Mouse (Mus musculus): ENCODE measurements around the gene Foxd1. TPM values are rescaled to one million over a fixed set of nuclear protein-coding genes. Genes with fewer than 3 reads are reported as not detected.
A peak's percentile ranks its signal among the peaks of the same experiment; 100 is the strongest.

Foxd1 gene
- polyA plus RNA-seq, 1 experiment: 1.0 TPM

DNA sequence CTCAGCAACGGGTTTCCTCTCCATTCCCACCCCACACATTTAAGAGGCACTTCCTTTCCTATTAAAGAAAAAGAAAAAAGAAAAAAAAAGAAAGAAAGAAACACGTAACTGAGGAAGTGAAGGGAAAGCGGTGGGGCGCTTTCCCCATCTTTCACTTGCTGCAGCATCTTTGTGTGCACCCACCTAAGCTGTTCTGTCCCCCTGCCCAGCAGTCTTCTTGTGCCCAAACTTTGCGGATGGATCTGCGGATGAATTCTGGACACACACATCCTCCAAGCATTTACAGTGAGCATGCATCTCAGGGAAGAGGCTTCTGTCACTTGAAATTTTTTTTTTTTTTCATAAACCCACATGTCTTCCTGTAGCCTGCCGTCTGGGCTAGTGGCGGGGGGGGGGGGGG, 5.3 kb downstream of the Foxd1 start:
- Histone ChIP-seq H3K4me1 (ENCODE audit: control insufficient read depth, insufficient read depth, low read length) (no peaks in the 10 kb centered on the region), H3K4me3 (ENCODE audit: insufficient read depth, low read length) (no peak overlapping the region), H3K27ac (ENCODE audit: insufficient read depth, low read length) (no peak overlapping the region)
- no peak for TF ChIP-seq CTCF (IDR thresholded peaks at IDR 0.05; ENCODE audit: extremely low read depth, insufficient read depth, low read length)
- no peak for TF ChIP-seq POLR2A (IDR thresholded peaks at IDR 0.05; ENCODE audit: extremely low read depth, insufficient read depth, low read length)

GRCm38 (mm10) chr13:98360391-98360790, 6.3 kb downstream of the Foxd1 start:
- Histone ChIP-seq H3K4me3 (ENCODE audit: insufficient read depth, low read length) (no peak overlapping the region), H3K27ac (ENCODE audit: insufficient read depth, low read length) (no peak overlapping the region), H3K4me1 (ENCODE audit: control insufficient read depth, insufficient read depth, low read length) (no peaks in the 10 kb centered on the region)
- TF ChIP-seq POLR2A (IDR thresholded peaks at IDR 0.05; ENCODE audit: extremely low read depth, insufficient read depth, low read length) (no peak), CTCF (IDR thresholded peaks at IDR 0.05; ENCODE audit: extremely low read depth, insufficient read depth, low read length) (no peak)

DNA sequence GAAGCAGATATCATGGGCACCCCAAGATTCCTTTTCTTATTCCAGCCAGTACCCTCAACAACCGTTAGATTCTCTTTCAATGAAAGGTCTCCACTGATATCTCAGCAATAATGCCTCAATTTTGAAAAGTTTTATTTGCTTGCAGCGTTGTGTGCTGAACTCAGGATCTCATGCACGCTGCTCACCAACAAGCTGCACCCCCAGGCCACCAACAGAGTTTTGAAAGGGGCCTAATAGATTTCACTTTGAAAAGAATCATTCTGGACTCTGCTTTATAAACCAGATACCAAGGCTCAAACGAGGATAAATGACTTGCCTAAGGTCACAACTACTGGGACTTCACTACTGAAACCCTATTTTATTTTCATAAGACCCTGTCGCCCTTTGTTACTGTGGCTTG, 7.1 kb downstream of the Foxd1 start:
- H3K27ac ChIP-seq (ENCODE audit: insufficient read depth, low read length): no peak overlapping the region
- no peaks in the 10 kb centered on the region for H3K4me1 ChIP-seq (ENCODE audit: control insufficient read depth, insufficient read depth, low read length)
- H3K4me3 ChIP-seq (ENCODE audit: insufficient read depth, low read length): no peak overlapping the region
- TF ChIP-seq CTCF (IDR thresholded peaks at IDR 0.05; ENCODE audit: extremely low read depth, insufficient read depth, low read length) (no peak), POLR2A (IDR thresholded peaks at IDR 0.05; ENCODE audit: extremely low read depth, insufficient read depth, low read length) (no peak)

DNA sequence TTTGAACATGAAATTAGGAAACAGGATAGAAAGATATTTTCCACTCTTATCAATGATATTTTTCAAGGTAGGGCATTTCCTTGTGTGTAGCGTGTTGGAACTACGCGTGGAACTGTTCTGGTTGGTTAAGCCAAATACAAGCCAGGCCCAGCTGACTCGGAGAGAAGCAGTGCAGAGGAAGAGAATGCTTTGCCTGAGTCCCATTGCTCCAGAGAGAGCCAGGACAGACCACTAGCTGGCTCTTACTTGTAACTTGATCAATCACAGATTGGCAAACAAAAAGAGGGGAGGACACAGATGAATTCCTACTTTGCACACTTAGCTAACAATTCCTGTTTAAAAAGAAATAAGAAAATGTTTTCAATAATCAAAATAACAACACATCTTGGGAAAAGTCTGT, 9.0 kb downstream of the Foxd1 start:
- Histone ChIP-seq H3K4me1 (ENCODE audit: control insufficient read depth, insufficient read depth, low read length) (no peaks in the 10 kb centered on the region), H3K4me3 (ENCODE audit: insufficient read depth, low read length) (no peak overlapping the region), H3K27ac (ENCODE audit: insufficient read depth, low read length) (no peak overlapping the region)
- no peak for TF ChIP-seq POLR2A (IDR thresholded peaks at IDR 0.05; ENCODE audit: extremely low read depth, insufficient read depth, low read length)

DNA sequence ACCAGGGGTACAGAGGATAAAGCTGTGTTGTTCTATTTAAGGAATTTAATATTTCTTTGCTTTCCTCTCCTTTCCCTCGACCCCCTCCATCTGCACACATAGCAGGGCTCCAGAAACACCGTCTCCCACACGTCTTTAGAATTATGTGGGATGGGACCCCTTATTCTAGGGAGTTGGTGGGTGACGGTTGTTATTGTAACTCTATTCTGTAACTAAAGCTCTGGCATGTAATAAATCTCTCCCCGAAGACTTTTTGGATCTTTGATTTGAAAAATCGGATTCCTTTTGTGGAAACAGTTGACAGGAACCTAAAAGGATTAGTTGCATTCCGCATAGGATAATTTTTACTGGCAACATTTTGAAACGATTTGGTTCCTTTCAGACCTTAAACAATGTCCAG, 11.0 kb downstream of the Foxd1 start:
- no peak overlapping the region for H3K4me3 ChIP-seq (ENCODE audit: insufficient read depth, low read length)
- no peak for TF ChIP-seq CTCF (IDR thresholded peaks at IDR 0.05; ENCODE audit: extremely low read depth, insufficient read depth, low read length)
- no peak for TF ChIP-seq POLR2A (IDR thresholded peaks at IDR 0.05; ENCODE audit: extremely low read depth, insufficient read depth, low read length)
- H3K27ac ChIP-seq (ENCODE audit: insufficient read depth, low read length): no peak overlapping the region
- H3K4me1 ChIP-seq (ENCODE audit: control insufficient read depth, insufficient read depth, low read length): no peaks in the 10 kb centered on the region

DNA sequence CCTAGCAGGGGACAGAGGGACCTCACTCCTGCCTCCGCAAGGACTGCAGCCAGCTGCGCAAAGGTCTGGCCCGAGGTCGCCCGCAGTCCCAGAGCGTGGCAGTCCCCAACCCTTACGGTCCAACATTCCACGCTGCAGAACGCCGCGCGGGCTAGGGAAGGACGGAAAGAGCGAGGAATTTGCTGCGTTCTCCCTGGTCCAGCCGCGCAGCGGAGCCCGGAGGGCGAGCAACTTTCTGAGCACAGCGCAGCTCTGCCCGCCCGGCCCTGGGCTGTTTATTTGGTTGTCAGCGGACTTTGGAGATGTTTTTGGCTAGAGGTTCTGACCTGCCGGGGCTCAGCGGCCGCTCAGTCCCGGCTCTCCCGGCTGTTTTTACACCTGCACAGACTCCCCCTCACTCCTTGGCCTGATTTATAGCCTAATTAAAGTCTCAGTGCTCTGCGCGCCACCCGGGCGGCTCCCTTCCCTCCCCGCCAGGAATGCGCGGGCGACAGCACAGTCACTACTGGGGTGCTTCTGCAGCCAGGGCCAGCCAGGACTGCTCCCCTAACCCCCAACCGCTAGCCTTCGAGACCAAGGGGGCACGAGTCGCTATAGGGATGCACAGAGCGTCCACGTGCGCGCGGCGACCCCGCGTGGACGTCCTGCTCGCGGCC, 11.9 kb downstream of the Foxd1 start:
- Histone ChIP-seq H3K4me1 (ENCODE audit: control insufficient read depth, insufficient read depth, low read length) (no peaks in the 10 kb centered on the region), H3K27ac (ENCODE audit: insufficient read depth, low read length) (peak overlapping the region; percentile 65; the same call in 1 of the 2 replicates), H3K4me3 (ENCODE audit: insufficient read depth, low read length) (no peak overlapping the region)
- no peak for TF ChIP-seq CTCF (IDR thresholded peaks at IDR 0.05; ENCODE audit: extremely low read depth, insufficient read depth, low read length)
- no peak for TF ChIP-seq POLR2A (IDR thresholded peaks at IDR 0.05; ENCODE audit: extremely low read depth, insufficient read depth, low read length)

- Histone ChIP-seq H3K4me1 (ENCODE audit: control insufficient read depth, insufficient read depth, low read length) (no peaks in the 10 kb centered on the region), H3K27ac (ENCODE audit: insufficient read depth, low read length) (peak overlapping the region; percentile 65; the same call in 1 of the 2 replicates), H3K4me3 (ENCODE audit: insufficient read depth, low read length) (no peak overlapping the region)
- no peak for TF ChIP-seq POLR2A (IDR thresholded peaks at IDR 0.05; ENCODE audit: extremely low read depth, insufficient read depth, low read length)
- TF ChIP-seq CTCF (IDR thresholded peaks at IDR 0.05; ENCODE audit: extremely low read depth, insufficient read depth, low read length): no peak
Measured at GRCm38 (mm10) chr13:98366469-98367275, 12.6 kb downstream of the Foxd1 start.

DNA sequence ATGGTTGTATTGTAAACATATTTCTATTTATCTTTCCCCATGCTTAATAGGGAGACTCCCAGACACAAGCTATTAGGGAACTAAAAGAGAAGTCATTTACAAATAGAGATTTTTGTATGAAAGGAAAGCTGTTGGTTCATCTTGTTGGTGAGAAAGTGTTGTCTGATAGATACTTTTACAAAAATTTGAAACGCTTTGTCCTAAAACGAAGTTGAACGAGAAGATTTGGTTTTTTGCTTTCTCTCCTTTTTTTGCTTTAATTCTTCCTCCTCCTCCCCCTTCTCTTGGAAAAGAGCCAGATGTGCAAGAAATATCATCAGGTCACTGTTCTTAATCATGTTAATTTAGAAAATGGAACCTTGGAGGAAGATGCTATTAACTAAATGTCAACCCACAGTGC, 13.6 kb downstream of the Foxd1 start:
- TF ChIP-seq POLR2A (IDR thresholded peaks at IDR 0.05; ENCODE audit: extremely low read depth, insufficient read depth, low read length) (no peak), CTCF (IDR thresholded peaks at IDR 0.05; ENCODE audit: extremely low read depth, insufficient read depth, low read length) (no peak)
- H3K4me1 ChIP-seq (ENCODE audit: control insufficient read depth, insufficient read depth, low read length): no peaks in the 10 kb centered on the region
- no peak overlapping the region for H3K4me3 ChIP-seq (ENCODE audit: insufficient read depth, low read length)
- H3K27ac ChIP-seq (ENCODE audit: insufficient read depth, low read length): no peak overlapping the region

- no peak overlapping the region for H3K27ac ChIP-seq (ENCODE audit: insufficient read depth, low read length)
- H3K4me3 ChIP-seq (ENCODE audit: insufficient read depth, low read length): no peak overlapping the region
- H3K4me1 ChIP-seq (ENCODE audit: control insufficient read depth, insufficient read depth, low read length): no peaks in the 10 kb centered on the region
- TF ChIP-seq CTCF (IDR thresholded peaks at IDR 0.05; ENCODE audit: extremely low read depth, insufficient read depth, low read length): no peak
- no peak for TF ChIP-seq POLR2A (IDR thresholded peaks at IDR 0.05; ENCODE audit: extremely low read depth, insufficient read depth, low read length)
Measured at GRCm38 (mm10) chr13:98369046-98369445, 15.0 kb downstream of the Foxd1 start.

DNA sequence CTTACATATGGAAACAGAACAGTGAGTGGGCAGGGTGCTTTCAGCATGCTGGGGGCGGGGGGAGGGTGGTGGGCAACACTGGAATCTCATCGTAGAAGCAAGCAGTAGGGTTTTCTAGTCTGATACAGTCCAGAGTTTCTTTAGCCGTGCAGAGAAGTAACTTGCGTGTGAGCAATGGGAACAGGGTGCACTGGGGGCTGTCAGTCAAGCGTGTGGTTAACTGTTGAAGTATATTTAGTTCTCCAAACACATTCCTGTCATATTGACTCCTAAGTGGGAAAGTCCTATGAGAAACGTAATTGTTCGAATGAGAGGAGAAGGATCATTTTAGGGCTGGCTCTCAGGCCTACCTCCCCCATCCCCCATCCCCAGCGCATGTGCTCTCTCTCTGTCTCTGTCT, 20.5 kb downstream of the Foxd1 start:
- TF ChIP-seq POLR2A (IDR thresholded peaks at IDR 0.05; ENCODE audit: extremely low read depth, insufficient read depth, low read length): no peak
- no peak for TF ChIP-seq CTCF (IDR thresholded peaks at IDR 0.05; ENCODE audit: extremely low read depth, insufficient read depth, low read length)

More for the DNA sequence above, 20.5 kb downstream of the Foxd1 start:
- Histone ChIP-seq H3K27ac (ENCODE audit: insufficient read depth, low read length) (no peak overlapping the region), H3K4me3 (ENCODE audit: insufficient read depth, low read length) (no peak overlapping the region), H3K4me1 (ENCODE audit: control insufficient read depth, insufficient read depth, low read length) (no peaks in the 10 kb centered on the region)
